Mouse (Mus musculus) embryo, embryonic 10.5 days (tissue): ENCODE results near the gene Lta.

Source experiments
- DNase-seq: peaks from one replicate; pipeline ENCODE4 v3.0.0-alpha.2; 2015; ENCODE audit warnings: low spot score

Lta gene

GRCm38 (mm10) chr17:35204494-35205379 is at the start of gene Lta:
Lta (minus strand) TSS chr17:35205351.
- DNase-seq: no peak

GRCm38 (mm10) chr17:35254241-35255098 is 49.3 kb upstream of the Lta start:
- peak; percentile 68 for DNase-seq

DNA sequence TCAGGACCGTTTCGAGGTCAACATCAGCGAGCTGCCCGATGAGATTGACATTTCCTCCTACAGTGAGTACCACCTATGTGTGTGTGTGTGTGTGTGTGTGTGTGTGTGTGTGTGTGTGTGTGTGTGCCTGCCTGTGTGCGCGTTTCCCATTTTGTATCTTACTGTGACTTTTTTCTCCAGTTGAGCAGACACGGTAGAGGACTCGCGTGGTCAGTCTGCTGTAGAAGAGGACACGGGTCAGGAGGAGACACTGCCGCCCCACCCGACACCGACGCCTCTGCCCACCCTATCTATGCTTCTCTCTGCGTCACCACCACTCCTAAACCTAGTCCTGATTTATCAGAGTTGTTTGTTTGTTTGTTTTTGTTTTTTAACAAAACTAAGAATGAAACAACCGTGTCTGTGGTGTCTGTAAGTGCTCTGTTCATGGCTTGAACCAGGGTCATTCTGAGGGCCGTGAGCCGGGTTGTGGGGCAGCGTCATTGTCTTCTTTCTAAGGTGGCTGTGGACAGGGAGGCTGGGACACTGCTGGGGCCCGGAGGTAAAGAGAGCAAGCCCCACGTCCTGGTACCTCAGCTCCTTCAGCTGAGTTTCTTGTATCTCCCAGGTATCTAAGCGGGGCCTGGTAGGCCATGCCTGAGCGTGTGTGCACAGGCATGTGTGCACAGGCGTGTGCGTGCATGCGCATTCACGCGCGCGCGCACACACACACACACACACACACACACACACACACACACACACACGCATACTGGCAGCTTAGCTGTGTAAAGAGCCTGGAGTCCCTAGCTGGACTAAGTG is 48.3 kb upstream of the Lta start:
- no peak for DNase-seq

DNA sequence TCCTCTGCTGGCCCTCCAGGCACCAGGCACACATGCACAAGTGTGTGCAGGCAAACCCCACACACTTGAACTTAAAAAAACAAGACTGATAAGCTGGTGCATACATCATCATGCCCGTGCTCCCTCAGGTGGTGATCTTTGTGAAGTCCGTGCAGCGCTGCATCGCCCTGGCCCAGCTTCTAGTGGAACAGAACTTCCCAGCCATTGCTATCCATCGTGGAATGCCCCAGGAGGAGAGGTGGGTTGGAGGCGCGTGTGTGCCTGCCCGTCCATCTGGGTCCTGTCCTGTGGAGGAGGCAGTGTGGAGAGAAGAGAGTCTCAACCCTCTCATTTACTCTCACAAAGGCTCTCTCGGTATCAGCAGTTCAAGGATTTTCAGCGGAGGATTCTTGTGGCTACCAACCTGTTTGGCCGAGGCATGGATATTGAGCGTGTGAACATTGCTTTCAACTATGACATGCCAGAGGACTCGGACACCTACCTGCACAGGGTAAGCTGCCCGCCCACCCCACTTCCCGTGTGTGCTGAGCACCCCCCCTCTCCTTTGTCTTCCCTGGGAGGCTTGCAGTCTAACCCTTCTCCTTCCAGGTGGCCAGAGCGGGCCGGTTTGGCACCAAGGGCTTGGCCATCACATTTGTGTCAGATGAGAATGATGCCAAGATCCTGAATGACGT is 47.6 kb upstream of the Lta start:
- DNase-seq: no peak

DNA sequence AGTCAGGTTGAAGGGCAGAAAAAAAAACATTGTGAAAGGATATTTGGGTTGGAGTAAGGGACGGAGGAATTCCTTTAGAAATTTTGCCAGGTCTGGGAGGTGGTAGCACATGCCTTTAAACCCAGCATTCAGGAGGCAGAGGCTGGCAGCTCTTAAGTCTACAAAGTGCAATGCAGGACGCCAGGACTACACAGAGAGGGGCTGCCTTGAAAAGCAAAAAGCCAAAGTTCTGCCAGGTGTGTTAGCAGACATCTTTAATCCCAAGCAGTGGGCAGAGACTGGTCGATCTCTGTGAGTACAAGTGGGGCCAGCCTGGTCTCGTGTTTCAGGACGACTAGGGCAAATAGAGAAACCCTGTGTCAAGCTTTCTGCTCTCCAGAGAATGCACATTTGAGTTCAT is 46.8 kb upstream of the Lta start:
- no peak for DNase-seq

GRCm38 (mm10) chr17:35251162-35251719 is 46.1 kb upstream of the Lta start:
- no peak for DNase-seq

DNA sequence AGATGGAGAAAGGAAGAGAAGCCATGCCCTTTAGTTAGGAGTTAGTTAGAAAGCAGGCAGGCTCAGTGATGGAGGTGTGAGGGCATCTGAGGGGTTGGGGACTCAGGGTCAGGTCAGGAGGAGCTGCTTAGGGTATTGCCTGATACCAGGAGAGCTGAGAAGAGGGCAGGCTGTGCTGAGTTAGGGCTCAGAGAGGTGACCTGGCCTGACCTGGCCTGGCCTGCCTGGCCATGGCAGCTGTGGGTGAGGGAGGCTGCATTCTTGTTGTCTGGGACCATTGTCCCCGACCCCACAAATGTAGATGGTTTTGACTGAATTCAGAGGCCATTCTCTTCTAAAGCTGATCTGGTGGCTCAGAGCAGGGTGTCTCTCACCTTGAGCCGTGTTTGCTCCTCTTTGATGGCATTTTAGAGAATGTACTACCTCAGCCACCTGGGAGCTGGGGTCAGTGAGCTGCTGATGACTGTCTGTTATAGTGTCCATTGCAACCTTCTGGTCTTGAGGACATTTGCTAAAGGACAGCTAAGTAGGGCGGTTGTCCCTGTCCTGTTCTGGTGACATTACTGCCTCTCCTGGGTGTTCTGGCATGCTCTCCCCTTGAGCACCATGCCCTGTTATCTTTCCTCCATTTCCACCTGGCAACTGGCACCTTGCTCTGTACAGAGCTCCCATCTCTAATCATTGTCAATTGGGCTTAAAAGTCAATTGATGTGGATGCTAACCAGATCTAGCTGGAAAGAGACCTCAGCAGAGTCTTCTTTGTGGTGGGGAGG is 45.4 kb upstream of the Lta start:
- DNase-seq: no peak

GRCm38 (mm10) chr17:35249451-35250197 is 44.5 kb upstream of the Lta start:
- no peak for DNase-seq

GRCm38 (mm10) chr17:35248986-35249385 is 43.8 kb upstream of the Lta start:
- no peak for DNase-seq

GRCm38 (mm10) chr17:35247144-35247543 is 42.0 kb upstream of the Lta start:
- DNase-seq: no peak

GRCm38 (mm10) chr17:35245731-35246623 is 40.8 kb upstream of the Lta start:
- no peak for DNase-seq

GRCm38 (mm10) chr17:35244999-35245398 is 39.8 kb upstream of the Lta start:
- DNase-seq: no peak

- DNase-seq: peak; percentile 59
These were observed 37.9 kb upstream of the Lta start for GRCm38 (mm10) chr17:35243086-35243485.

- DNase-seq: peak; percentile 82
These were observed 37.1 kb upstream of the Lta start for GRCm38 (mm10) chr17:35242015-35242941.

- DNase-seq: peak; percentile 97
These were observed 36.3 kb upstream of the Lta start, which contains the start of gene Ddx39b for GRCm38 (mm10) chr17:35241305-35242014. Ddx39b (plus strand) TSS chr17:35241746.

- no peak for DNase-seq
These were observed 35.5 kb upstream of the Lta start for GRCm38 (mm10) chr17:35240384-35241304.
